Mouse (Mus musculus) lung, embryonic 15.5 days (tissue): ENCODE data around the gene Esrrb. TPM values are rescaled to one million over a fixed set of nuclear protein-coding genes. Genes with fewer than 3 reads are reported as not detected.

ENCODE experiments used
- ATAC-seq: fragments of 200-750 bp; cut with Nextera tagmentation; 2 replicates; pipeline ENCODE4 v1.8.0; 2017; ENCODE audit warnings: moderate number of reproducible peaks, borderline replicate concordance; ENCODE audit not compliant: low FRiP score, low TSS enrichment; ENCODE audit errors: extremely low read depth
- H3K27ac ChIP-seq: fragments of 300-500 bp; sonication (generic); 2 replicates; pipeline ENCODE4 v1.5.1; 2015; ENCODE audit warnings: moderate library complexity, mild to moderate bottlenecking, inconsistent platforms
- H3K27me3 ChIP-seq: fragments of 300-500 bp; sonication (generic); 2 replicates; pipeline ENCODE4 v1.6.1; 2015; ENCODE audit warnings: inconsistent platforms
- H3K36me3 ChIP-seq: fragments of 300-500 bp; sonication (generic); 2 replicates; pipeline ENCODE4 v1.6.1; 2015; ENCODE audit warnings: inconsistent platforms
- H3K4me1 ChIP-seq: fragments of 300-500 bp; sonication (generic); 2 replicates; pipeline ENCODE4 v1.6.1; 2015; ENCODE audit warnings: inconsistent platforms
- H3K4me2 ChIP-seq: fragments of 300-500 bp; sonication (generic); 2 replicates; pipeline ENCODE4 v1.6.1; 2015; ENCODE audit warnings: inconsistent platforms, mild to moderate bottlenecking, moderate library complexity
- H3K4me3 ChIP-seq: fragments of 300-500 bp; sonication (generic); 2 replicates; pipeline ENCODE4 v1.5.1; 2015; ENCODE audit warnings: mild to moderate bottlenecking, inconsistent platforms
- H3K9ac ChIP-seq: fragments of 300-500 bp; sonication (generic); 2 replicates; pipeline ENCODE4 v1.6.1; 2015; ENCODE audit warnings: inconsistent platforms
- H3K9me3 ChIP-seq: fragments of 300-500 bp; sonication (generic); 2 replicates; pipeline ENCODE4 v1.6.1; 2016; ENCODE audit warnings: inconsistent platforms
- WGBS: fragments of 180-500 bp; shearing (Covaris S2); methylation state at CpG from one replicate; pipeline ENCODE4 v1.1.7; 2015; 5-methylcytosine and 5-hydroxymethylcytosine counted together
- polyA plus RNA-seq: library from polyadenylated mRNA; unstranded; fragments of >200 nt; fragmentation: Nextera tagmentation; extraction: Ambion mirVana; gene quantifications from 2 replicates; pipeline ENCODE4 v1.2.1, GENCODE M21; 2015

The Esrrb gene
- 0.14 and 0.19 TPM in 2 replicates for polyA plus RNA-seq

DNA sequence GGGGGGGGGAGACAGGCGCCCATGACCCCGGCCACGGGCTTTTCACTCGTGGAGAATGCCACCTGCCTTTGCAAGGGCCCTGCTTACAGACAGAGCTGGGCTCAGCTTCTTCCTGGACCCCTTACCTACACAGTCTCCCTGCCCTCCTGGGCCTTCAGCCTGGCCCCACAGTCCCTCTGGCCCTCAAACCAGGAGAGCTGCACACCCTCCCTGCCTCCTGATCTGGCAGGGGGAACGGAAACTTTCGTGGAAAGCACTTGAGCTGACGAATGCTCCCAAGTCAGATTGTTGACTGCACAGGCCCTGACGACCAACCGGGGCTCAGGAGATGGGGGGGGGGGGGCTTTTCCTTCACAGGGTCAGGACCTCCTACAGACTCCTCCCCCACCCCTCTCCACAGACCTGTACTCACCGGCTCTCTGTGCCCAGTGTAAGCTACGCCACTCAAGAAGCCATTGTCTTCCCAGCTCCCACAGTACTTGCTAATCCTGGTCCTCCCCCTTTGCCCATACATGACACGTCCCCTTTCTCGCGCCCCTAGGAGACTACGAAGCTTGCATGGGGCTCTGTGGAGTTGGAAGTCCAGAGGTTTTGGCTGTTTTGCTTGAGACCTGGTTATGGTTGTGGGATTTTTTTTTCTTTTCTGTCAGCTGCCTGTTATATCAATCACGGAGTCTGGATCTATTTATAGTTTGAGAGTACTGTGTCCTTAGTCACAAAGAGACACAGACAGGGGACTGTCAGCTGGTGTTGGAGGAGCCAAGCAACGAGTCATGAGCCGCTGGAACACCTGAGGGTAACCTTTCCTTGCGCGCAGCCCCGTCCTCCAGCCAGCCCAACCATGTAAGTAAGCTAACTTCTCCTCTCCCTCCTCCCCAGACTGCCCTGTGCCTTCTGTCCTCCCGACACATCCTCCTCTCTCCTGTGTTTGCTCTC, at the start of gene Esrrb:
Gene Esrrb, plus strand, starts transcription at position 422 of the 936 bp plus-strand sequence.
- Histone ChIP-seq H3K27me3 (no peaks in the 10 kb centered on the region; the same call in 1 of the 2 replicates), H3K9ac (no peak within 1 kb of the TSS), H3K27ac (no peak within 1 kb of the TSS), H3K36me3 (no peaks in the 10 kb centered on the region), H3K4me3 (no peak within 1 kb of the TSS), H3K9me3 (no peaks in the 10 kb centered on the region), H3K4me1 (peaks cover 19% of the 10 kb centered on the region), H3K4me2 (peak within 1 kb of the TSS; percentile 9)
- peak; percentile 69 for ATAC-seq
- 23% methylated on average over 22 of the region's 22 CpGs for WGBS

GRCm38 (mm10) chr12:86320629-86321028, 40.3 kb upstream of the Esrrb start:
- 8% methylated on average over 12 of the region's 12 CpGs for WGBS
- ATAC-seq: no peak
- Histone ChIP-seq H3K27me3 (0 out of 2 replicates have a peak, but pooled peaks cover 3% of the 10 kb centered on the region), H3K36me3 (no peaks in the 10 kb centered on the region), H3K4me3 (no peak overlapping the region), H3K4me2 (no peak overlapping the region), H3K4me1 (no peaks in the 10 kb centered on the region), H3K9me3 (no peaks in the 10 kb centered on the region), H3K9ac (no peak overlapping the region), H3K27ac (no peak overlapping the region)

DNA sequence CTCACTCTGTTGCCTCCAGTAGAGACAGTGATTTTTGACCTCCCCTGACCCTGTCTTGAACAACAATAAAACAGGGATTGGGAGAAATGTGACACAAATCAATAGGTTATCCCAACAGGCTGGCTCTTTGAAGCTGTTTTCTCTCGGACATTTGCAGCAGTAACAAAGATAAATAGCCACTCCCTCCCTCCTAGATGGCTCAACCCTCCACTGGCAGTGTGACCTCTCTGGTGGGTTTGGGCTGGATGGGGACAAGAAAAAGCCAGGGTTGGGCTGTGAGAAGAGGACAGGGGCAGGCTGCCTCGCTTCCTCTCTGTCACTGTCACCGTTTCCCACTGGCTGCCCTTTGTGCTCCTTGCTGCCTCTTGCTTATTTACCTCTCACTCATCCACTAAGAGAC, 36.6 kb upstream of the Esrrb start:
- no peaks in the 10 kb centered on the region for H3K36me3 ChIP-seq
- no peak overlapping the region for H3K4me2 ChIP-seq
- no peak overlapping the region for H3K27ac ChIP-seq
- H3K4me1 ChIP-seq: no peaks in the 10 kb centered on the region
- no peak overlapping the region for H3K4me3 ChIP-seq
- 0 out of 2 replicates have a peak, but pooled peaks cover 3% of the 10 kb centered on the region for H3K27me3 ChIP-seq
- 14% methylated on average over 3 of the region's 3 CpGs for WGBS
- H3K9ac ChIP-seq: no peak overlapping the region
- H3K9me3 ChIP-seq: no peaks in the 10 kb centered on the region
- no peak for ATAC-seq

DNA sequence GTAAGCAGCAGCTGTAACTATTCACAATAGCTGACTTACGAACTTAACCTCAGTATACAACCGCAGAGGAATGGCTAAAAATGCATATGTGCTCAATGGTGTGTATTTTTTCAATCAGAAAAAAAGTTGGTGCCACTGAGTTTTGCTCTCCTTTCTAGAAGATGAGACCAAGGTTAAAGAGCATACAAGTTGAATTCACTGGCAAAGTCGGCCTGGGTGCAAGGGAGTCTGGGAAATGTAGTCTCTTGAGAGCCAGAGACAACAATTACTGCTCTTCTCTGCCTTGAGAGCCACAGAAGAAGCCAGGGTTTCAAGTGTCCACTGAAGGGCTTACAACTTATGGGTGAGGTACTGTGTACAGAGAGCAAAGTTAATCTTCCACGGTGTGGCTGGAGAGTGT, 31.1 kb upstream of the Esrrb start:
- no peaks in the 10 kb centered on the region for H3K27me3 ChIP-seq
- no peak for ATAC-seq
- H3K4me3 ChIP-seq: no peak overlapping the region
- no peak overlapping the region for H3K9ac ChIP-seq
- H3K4me2 ChIP-seq: no peak overlapping the region
- H3K9me3 ChIP-seq: no peaks in the 10 kb centered on the region
- no peaks in the 10 kb centered on the region for H3K36me3 ChIP-seq
- 48% methylated on average over 4 of the region's 4 CpGs for WGBS
- no peak overlapping the region for H3K27ac ChIP-seq
- no peaks in the 10 kb centered on the region for H3K4me1 ChIP-seq

- Histone ChIP-seq H3K27me3 (no peaks in the 10 kb centered on the region), H3K4me2 (no peak overlapping the region), H3K9me3 (no peaks in the 10 kb centered on the region), H3K4me1 (no peaks in the 10 kb centered on the region), H3K4me3 (no peak overlapping the region), H3K36me3 (no peaks in the 10 kb centered on the region), H3K9ac (no peak overlapping the region), H3K27ac (no peak overlapping the region)
- ATAC-seq: no peak
- 78% methylated on average over 9 of the region's 9 CpGs for WGBS
Observed at GRCm38 (mm10) chr12:86330684-86331083, 30.2 kb upstream of the Esrrb start.

- WGBS: 68% methylated on average over 10 of the region's 10 CpGs
- Histone ChIP-seq H3K27ac (no peak overlapping the region), H3K4me2 (no peak overlapping the region), H3K4me1 (no peaks in the 10 kb centered on the region), H3K27me3 (no peaks in the 10 kb centered on the region), H3K9ac (no peak overlapping the region), H3K36me3 (no peaks in the 10 kb centered on the region), H3K9me3 (no peaks in the 10 kb centered on the region), H3K4me3 (no peak overlapping the region)
- ATAC-seq: no peak
Observed at GRCm38 (mm10) chr12:86331248-86331647, 29.7 kb upstream of the Esrrb start.

- H3K27me3 ChIP-seq: no peaks in the 10 kb centered on the region
- no peaks in the 10 kb centered on the region for H3K36me3 ChIP-seq
- ATAC-seq: no peak
- H3K9me3 ChIP-seq: no peaks in the 10 kb centered on the region
- H3K4me1 ChIP-seq: no peaks in the 10 kb centered on the region
- no peak overlapping the region for H3K4me2 ChIP-seq
- no peak overlapping the region for H3K27ac ChIP-seq
- H3K4me3 ChIP-seq: no peak overlapping the region
- WGBS: 89% methylated on average over 3 of the region's 3 CpGs
- H3K9ac ChIP-seq: no peak overlapping the region
Observed at GRCm38 (mm10) chr12:86336209-86336608, 24.7 kb upstream of the Esrrb start.

GRCm38 (mm10) chr12:86336887-86337286, 24.0 kb upstream of the Esrrb start:
- H3K36me3 ChIP-seq: no peaks in the 10 kb centered on the region
- no peak overlapping the region for H3K27ac ChIP-seq
- H3K4me3 ChIP-seq: no peak overlapping the region
- no peaks in the 10 kb centered on the region for H3K9me3 ChIP-seq
- WGBS: 38% methylated on average over 7 of the region's 7 CpGs
- H3K4me2 ChIP-seq: no peak overlapping the region
- H3K9ac ChIP-seq: no peak overlapping the region
- no peaks in the 10 kb centered on the region for H3K4me1 ChIP-seq
- no peak for ATAC-seq
- no peaks in the 10 kb centered on the region for H3K27me3 ChIP-seq

GRCm38 (mm10) chr12:86349477-86349876, 11.4 kb upstream of the Esrrb start:
- no peaks in the 10 kb centered on the region for H3K4me1 ChIP-seq
- no peaks in the 10 kb centered on the region for H3K9me3 ChIP-seq
- ATAC-seq: no peak
- no peak overlapping the region for H3K4me2 ChIP-seq
- 72% methylated on average over 8 of the region's 8 CpGs for WGBS
- no peak overlapping the region for H3K4me3 ChIP-seq
- no peak overlapping the region for H3K27ac ChIP-seq
- no peaks in the 10 kb centered on the region for H3K36me3 ChIP-seq
- no peaks in the 10 kb centered on the region; the same call in 1 of the 2 replicates for H3K27me3 ChIP-seq
- H3K9ac ChIP-seq: no peak overlapping the region

- no peaks in the 10 kb centered on the region; the same call in 1 of the 2 replicates for H3K27me3 ChIP-seq
- H3K4me2 ChIP-seq: no peak overlapping the region
- H3K9me3 ChIP-seq: no peaks in the 10 kb centered on the region
- no peak overlapping the region for H3K9ac ChIP-seq
- H3K27ac ChIP-seq: no peak overlapping the region
- 0 out of 2 replicates have a peak, but pooled peaks have one; percentile 23 for ATAC-seq
- H3K4me3 ChIP-seq: no peak overlapping the region
- peaks cover 18% of the 10 kb centered on the region for H3K4me1 ChIP-seq
- 15% methylated on average over 6 of the region's 6 CpGs for WGBS
- no peaks in the 10 kb centered on the region for H3K36me3 ChIP-seq
Observed at GRCm38 (mm10) chr12:86359406-86359805, 1.5 kb upstream of the Esrrb start.

GRCm38 (mm10) chr12:86359873-86360272, 1.0 kb upstream of the Esrrb start:
- Histone ChIP-seq H3K9me3 (no peaks in the 10 kb centered on the region), H3K36me3 (no peaks in the 10 kb centered on the region), H3K9ac (no peak overlapping the region), H3K4me2 (no peak overlapping the region), H3K27me3 (no peaks in the 10 kb centered on the region; the same call in 1 of the 2 replicates), H3K4me1 (peaks cover 19% of the 10 kb centered on the region), H3K27ac (no peak overlapping the region), H3K4me3 (no peak overlapping the region)
- WGBS: 48% methylated on average over 8 of the region's 8 CpGs
- ATAC-seq: 0 out of 2 replicates have a peak, but pooled peaks have one; percentile 5

GRCm38 (mm10) chr12:86364285-86364684, 3.4 kb downstream of the Esrrb start:
- WGBS: 13% methylated on average over 5 of the region's 5 CpGs
- Histone ChIP-seq H3K9ac (no peak overlapping the region), H3K27me3 (no peaks in the 10 kb centered on the region; the same call in 1 of the 2 replicates), H3K9me3 (no peaks in the 10 kb centered on the region), H3K36me3 (no peaks in the 10 kb centered on the region), H3K4me3 (no peak overlapping the region), H3K4me1 (peaks cover 15% of the 10 kb centered on the region), H3K4me2 (no peak overlapping the region), H3K27ac (no peak overlapping the region)
- no peak for ATAC-seq
